Mouse (Mus musculus): ENCODE measurements around the gene Nrk.

DNA sequence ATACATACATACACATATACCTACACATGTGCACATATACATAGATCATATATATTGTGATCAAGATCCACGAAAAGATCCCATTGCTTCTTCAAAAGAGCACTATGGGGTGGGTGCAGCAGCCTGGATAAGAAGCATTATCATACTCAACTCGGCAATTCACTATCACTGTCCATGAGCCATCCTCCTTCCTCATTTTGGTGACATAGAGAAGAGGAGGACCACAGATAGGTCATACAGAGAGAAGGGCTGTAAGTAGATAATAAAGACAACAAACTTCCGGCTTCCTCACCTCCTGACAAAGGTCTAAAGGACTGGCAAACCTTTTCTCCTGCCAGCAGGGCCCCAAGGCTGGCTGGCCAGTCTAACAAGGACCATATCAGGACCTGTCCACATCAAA, 100.3 kb downstream of the Nrk start:
- TF ChIP-seq GATA1 (IDR thresholded peaks at IDR 0.05; ENCODE audit: low read length) (no peak), TAL1 (IDR thresholded peaks at IDR 0.05; ENCODE audit: low read length) (no peak)

All from erythroblast, embryonic 14.5 days (primary cell).